Mouse (Mus musculus) forebrain, embryonic 10.5 days (tissue): ENCODE measurements at regions not wholly inside any gene's neighbourhood (a gene's known extent, or its start where the extent isn't known, plus 50 kb on each side); places are given as distances from the start of the nearest gene placed in this dataset.

Source experiments
- DNase-seq: peaks from one replicate; pipeline ENCODE4 v3.0.0-alpha.2; 2017; ENCODE audit warnings: low spot score; ENCODE audit errors: extremely low spot score
- H3K27ac ChIP-seq: fragments of 300-500 bp; sonication (generic); 2 replicates; pipeline ENCODE4 v1.5.1; 2016; ENCODE audit warnings: mild to moderate bottlenecking
- H3K27me3 ChIP-seq: fragments of 300-500 bp; sonication (generic); 2 replicates; pipeline ENCODE4 v1.6.1; 2016; ENCODE audit warnings: mild to moderate bottlenecking; ENCODE audit not compliant: poor library complexity, severe bottlenecking
- H3K36me3 ChIP-seq: fragments of 300-500 bp; sonication (generic); replicated peaks from 2 replicates; pipeline ENCODE4 v1.6.1; 2016; ENCODE audit warnings: mild to moderate bottlenecking, moderate library complexity
- H3K4me1 ChIP-seq: fragments of 300-500 bp; sonication (generic); 2 replicates; pipeline ENCODE4 v1.6.1; 2016
- H3K4me3 ChIP-seq: fragments of 300-500 bp; sonication (generic); 2 replicates; pipeline ENCODE4 v1.5.1; 2016; ENCODE audit warnings: mild to moderate bottlenecking, moderate library complexity
- H3K9me3 ChIP-seq: fragments of 300-500 bp; sonication (generic); 2 replicates; pipeline ENCODE4 v1.6.1; 2016; ENCODE audit warnings: mild to moderate bottlenecking, moderate library complexity
- WGBS: fragments of 180-500 bp; shearing (Covaris S2); methylation state at CpG from one replicate; pipeline ENCODE4 v1.1.7; 2016; 5-methylcytosine and 5-hydroxymethylcytosine counted together

GRCm38 (mm10) chr14:102511691-102512383, 470.6 kb downstream of the Kctd12 start:
- WGBS = 69% methylated on average over 7 of the region's 7 CpGs
- H3K27ac ChIP-seq = no peak overlapping the region
- H3K36me3 ChIP-seq = no peaks in the 10 kb centered on the region
- peaks cover 6% of the 10 kb centered on the region; the same call in 1 of the 2 replicates for H3K4me1 ChIP-seq
- H3K9me3 ChIP-seq = no peaks in the 10 kb centered on the region
- no peak overlapping the region for H3K4me3 ChIP-seq
- no peaks in the 10 kb centered on the region for H3K27me3 ChIP-seq
- DNase-seq = no peak

GRCm38 (mm10) chr14:102510387-102510786, 472.1 kb downstream of the Kctd12 start:
- no peak overlapping the region for H3K27ac ChIP-seq
- no peaks in the 10 kb centered on the region for H3K9me3 ChIP-seq
- no peaks in the 10 kb centered on the region for H3K36me3 ChIP-seq
- no peak overlapping the region for H3K4me3 ChIP-seq
- 29% methylated on average over 4 of the region's 4 CpGs for whole genome bisulfite sequencing
- no peaks in the 10 kb centered on the region for H3K27me3 ChIP-seq
- DNase-seq = peak; percentile 53
- no peaks in the 10 kb centered on the region for H3K4me1 ChIP-seq

GRCm38 (mm10) chr14:102505696-102506321, 476.6 kb downstream of the Kctd12 start:
- H3K27ac ChIP-seq = no peak overlapping the region
- H3K9me3 ChIP-seq = no peaks in the 10 kb centered on the region
- DNase-seq = no peak
- no peaks in the 10 kb centered on the region for H3K36me3 ChIP-seq
- no peaks in the 10 kb centered on the region for H3K4me1 ChIP-seq
- H3K4me3 ChIP-seq = no peak overlapping the region
- WGBS = 78% methylated on average over 3 of the region's 3 CpGs
- H3K27me3 ChIP-seq = no peaks in the 10 kb centered on the region

- H3K4me1 ChIP-seq = no peaks in the 10 kb centered on the region
- H3K27ac ChIP-seq = no peak overlapping the region
- no peaks in the 10 kb centered on the region for H3K27me3 ChIP-seq
- H3K36me3 ChIP-seq = no peaks in the 10 kb centered on the region
- WGBS = 83% methylated on average over 1 of the region's 1 CpGs
- no peak for DNase-seq
- H3K4me3 ChIP-seq = no peak overlapping the region
- H3K9me3 ChIP-seq = no peaks in the 10 kb centered on the region
Observed at GRCm38 (mm10) chr14:102497179-102497578, 485.3 kb downstream of the Kctd12 start.

- Histone ChIP-seq H3K27ac (no peak overlapping the region), H3K4me3 (no peak overlapping the region)
- 82% methylated on average over 2 of the region's 2 CpGs for WGBS
Observed at GRCm38 (mm10) chr14:102492376-102492775, 490.1 kb downstream of the Kctd12 start.

GRCm38 (mm10) chr14:102491205-102491604, 491.2 kb downstream of the Kctd12 start:
- H3K4me3 ChIP-seq = no peak overlapping the region
- H3K9me3 ChIP-seq = no peaks in the 10 kb centered on the region
- H3K27ac ChIP-seq = no peak overlapping the region
- no peaks in the 10 kb centered on the region for H3K27me3 ChIP-seq
- H3K36me3 ChIP-seq = no peaks in the 10 kb centered on the region
- DNase-seq = no peak
- 97% methylated on average over 1 of the region's 1 CpGs for WGBS
- H3K4me1 ChIP-seq = no peaks in the 10 kb centered on the region

More at GRCm38 (mm10) chr14:102492376-102492775, 490.1 kb downstream of the Kctd12 start:
- H3K4me1 ChIP-seq = no peaks in the 10 kb centered on the region
- no peak for DNase-seq
- no peaks in the 10 kb centered on the region for H3K27me3 ChIP-seq
- no peaks in the 10 kb centered on the region for H3K9me3 ChIP-seq
- H3K36me3 ChIP-seq = no peaks in the 10 kb centered on the region

- no peak overlapping the region for H3K27ac ChIP-seq
- no peaks in the 10 kb centered on the region for H3K9me3 ChIP-seq
- H3K4me1 ChIP-seq = no peaks in the 10 kb centered on the region
- no peaks in the 10 kb centered on the region for H3K36me3 ChIP-seq
- no peak overlapping the region for H3K4me3 ChIP-seq
- no peak for DNase-seq
- H3K27me3 ChIP-seq = no peaks in the 10 kb centered on the region
- WGBS = 98% methylated on average over 2 of the region's 2 CpGs
Observed at GRCm38 (mm10) chr14:102477162-102477561, 505.3 kb downstream of the Kctd12 start.

- Histone ChIP-seq H3K4me3 (no peak overlapping the region), H3K27ac (no peak overlapping the region), H3K4me1 (no peaks in the 10 kb centered on the region), H3K9me3 (no peaks in the 10 kb centered on the region), H3K36me3 (no peaks in the 10 kb centered on the region), H3K27me3 (no peaks in the 10 kb centered on the region)
- no peak for DNase-seq
- WGBS = 53% methylated on average over 4 of the region's 4 CpGs
Observed at GRCm38 (mm10) chr14:102469326-102469725, 513.1 kb downstream of the Kctd12 start.

- no peaks in the 10 kb centered on the region for H3K27me3 ChIP-seq
- H3K4me3 ChIP-seq = no peak overlapping the region
- H3K9me3 ChIP-seq = no peaks in the 10 kb centered on the region
- no peaks in the 10 kb centered on the region for H3K4me1 ChIP-seq
- 78% methylated on average over 1 of the region's 1 CpGs for WGBS
- H3K36me3 ChIP-seq = no peaks in the 10 kb centered on the region
- no peak overlapping the region for H3K27ac ChIP-seq
- no peak for DNase-seq
Observed at GRCm38 (mm10) chr14:102461001-102461400, 521.4 kb downstream of the Kctd12 start.

- H3K36me3 ChIP-seq = no peaks in the 10 kb centered on the region
- H3K27ac ChIP-seq = no peak overlapping the region
- 80% methylated on average over 2 of the region's 2 CpGs for WGBS
- DNase-seq = no peak
- no peaks in the 10 kb centered on the region for H3K9me3 ChIP-seq
- no peaks in the 10 kb centered on the region for H3K4me1 ChIP-seq
- H3K4me3 ChIP-seq = no peak overlapping the region
- H3K27me3 ChIP-seq = no peaks in the 10 kb centered on the region
Observed at GRCm38 (mm10) chr14:102439738-102440137, 542.7 kb downstream of the Kctd12 start.

- Histone ChIP-seq H3K27me3 (no peaks in the 10 kb centered on the region), H3K4me3 (no peak overlapping the region), H3K9me3 (no peaks in the 10 kb centered on the region), H3K36me3 (no peaks in the 10 kb centered on the region), H3K4me1 (no peaks in the 10 kb centered on the region), H3K27ac (no peak overlapping the region)
- 65% methylated on average over 4 of the region's 4 CpGs for WGBS
- no peak for DNase-seq
Observed at GRCm38 (mm10) chr14:102403397-102404115, 578.9 kb downstream of the Kctd12 start.

GRCm38 (mm10) chr14:102402061-102402689, 580.3 kb downstream of the Kctd12 start:
- no peak overlapping the region for H3K27ac ChIP-seq
- WGBS = 60% methylated on average over 4 of the region's 4 CpGs
- no peak overlapping the region for H3K4me3 ChIP-seq
- H3K4me1 ChIP-seq = no peaks in the 10 kb centered on the region
- no peaks in the 10 kb centered on the region for H3K9me3 ChIP-seq
- no peaks in the 10 kb centered on the region for H3K36me3 ChIP-seq
- no peak for DNase-seq
- no peaks in the 10 kb centered on the region for H3K27me3 ChIP-seq
